Mouse (Mus musculus): Measurements from ENCODE around the gene Asl.

GRCm38 (mm10) chr5:130010961-130011360 is 18.1 kb downstream of the Asl start:
- TF ChIP-seq POLR2A (IDR thresholded peaks at IDR 0.05; ENCODE audit: borderline replicate concordance, extremely low read depth, insufficient read depth, insufficient read length, poor library complexity, severe bottlenecking) (no peak), CTCF (IDR thresholded peaks at IDR 0.05; ENCODE audit: borderline replicate concordance, extremely low read depth, insufficient read depth, insufficient read length) (peak; percentile 64)

Data from brain, embryonic 14.5 days (tissue).